Mouse (Mus musculus): Measurements from ENCODE around the gene Gsdma2.

DNA sequence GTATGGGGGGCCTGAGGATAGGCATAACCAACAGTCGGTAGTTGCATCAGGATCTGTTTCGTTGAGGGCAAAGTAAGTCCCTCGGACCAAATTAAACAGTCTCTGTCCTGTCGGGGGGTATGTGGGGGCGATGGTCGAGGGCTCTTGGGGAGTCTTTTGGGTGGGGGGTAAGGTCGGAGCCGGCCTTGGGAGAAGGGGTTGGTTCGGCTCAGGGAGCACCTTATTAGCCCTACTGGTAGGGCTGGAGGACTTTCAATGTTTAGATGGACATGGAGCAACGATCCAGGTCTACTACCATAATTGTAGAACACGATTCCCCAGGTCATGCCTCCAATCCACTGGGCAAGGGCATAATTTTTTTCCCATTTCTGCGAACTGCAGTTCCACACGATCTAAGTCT lies 25.8 kb upstream of the Gsdma2 start:
- no peak for TF ChIP-seq POLR2A (IDR thresholded peaks at IDR 0.05; ENCODE audit: extremely low read depth, insufficient read depth, low read length)
- TF ChIP-seq CTCF (IDR thresholded peaks at IDR 0.05; ENCODE audit: low read depth, low read length): no peak

Measured in liver, adult 2 months (tissue).